Mouse (Mus musculus) bone marrow, adult 2 months (tissue): ENCODE measurements around the gene 4931428L18Rik. TPM values are rescaled to one million over a fixed set of nuclear protein-coding genes. Genes with fewer than 3 reads are reported as not detected.

ENCODE experiments used
- H3K27ac ChIP-seq: fragments of 200-500 bp; 2 replicates; pipeline ENCODE4 v1.5.1; 2012; ENCODE audit warnings: low read depth, mild to moderate bottlenecking, control low read depth, inconsistent platforms, low read length; ENCODE audit not compliant: control insufficient read depth, poor library complexity, insufficient read depth
- H3K4me1 ChIP-seq: fragments of 200-500 bp; 2 replicates; pipeline ENCODE4 v1.6.1; 2011; ENCODE audit warnings: low read length; ENCODE audit not compliant: control insufficient read depth, insufficient read depth
- H3K4me3 ChIP-seq: fragments of 200-500 bp; replicated peaks from 2 replicates; pipeline ENCODE3; 2011; ENCODE audit warnings: mild to moderate bottlenecking, low read depth, low read length, control low read depth; ENCODE audit not compliant: control insufficient read depth
- CTCF ChIP-seq: fragments of 200-500 bp; IDR thresholded peaks from 2 replicates; pipeline ENCODE4 v1.5.1; 2011; ENCODE audit warnings: low read length, control low read depth; ENCODE audit not compliant: control insufficient read depth, insufficient read depth
- POLR2A ChIP-seq: fragments of 200-500 bp; IDR thresholded peaks from 2 replicates; pipeline ENCODE4 v1.6.1; 2011; ENCODE audit warnings: low read depth, mild to moderate bottlenecking, control low read depth, low read length, borderline replicate concordance; ENCODE audit not compliant: control insufficient read depth
- WGBS: fragments of 180-500 bp; shearing (Covaris S2); methylation state at CpG from one replicate; pipeline ENCODE4 v1.1.7; 2018; 5-methylcytosine and 5-hydroxymethylcytosine counted together
- polyA plus RNA-seq: library from polyadenylated mRNA; stranded (reverse); fragments of >200 nt; gene quantifications from 2 replicates; pipeline ENCODE4 v1.2.4, GENCODE M21; 2011; ENCODE audit warnings: low replicate concordance; ENCODE audit not compliant: missing spikeins, insufficient read depth, insufficient read length

4931428L18Rik gene
- polyA plus RNA-seq, 1 experiment: not detected

DNA sequence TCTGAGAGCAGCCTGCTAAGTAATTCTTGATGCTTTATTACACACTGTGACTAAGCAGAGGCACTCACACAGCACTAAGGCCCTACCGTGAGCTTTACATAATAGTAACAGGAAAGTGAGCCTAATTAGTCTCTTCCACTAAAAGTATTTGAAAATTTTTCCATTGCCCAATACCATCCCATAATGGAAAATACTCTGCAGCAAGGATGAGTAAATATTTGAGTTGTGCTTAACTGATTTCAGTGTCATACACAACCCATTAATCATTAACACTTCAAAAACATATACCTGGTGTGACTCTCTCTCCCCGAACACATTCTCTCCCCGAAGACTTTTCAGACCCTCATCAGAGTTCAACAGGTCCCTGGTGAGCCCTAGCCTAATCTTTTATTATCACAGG is 127.7 kb downstream of the 4931428L18Rik start:
- H3K27ac ChIP-seq: no peak overlapping the region
- WGBS: 77% methylated on average over 3 of the region's 3 CpGs
- no peak for TF ChIP-seq POLR2A
- TF ChIP-seq CTCF: no peak
- H3K4me1 ChIP-seq: no peaks in the 10 kb centered on the region
- H3K4me3 ChIP-seq: no peak overlapping the region

GRCm38 (mm10) chr1:31093939-31094338 is 128.5 kb downstream of the 4931428L18Rik start:
- H3K4me1 ChIP-seq: no peaks in the 10 kb centered on the region
- no peak overlapping the region for H3K27ac ChIP-seq
- TF ChIP-seq CTCF: no peak
- no peak for TF ChIP-seq POLR2A
- 84% methylated on average over 1 of the region's 1 CpGs for WGBS
- no peak overlapping the region for H3K4me3 ChIP-seq

- TF ChIP-seq CTCF: no peak
- TF ChIP-seq POLR2A: no peak
- Histone ChIP-seq H3K4me1 (no peaks in the 10 kb centered on the region), H3K27ac (no peak overlapping the region), H3K4me3 (no peak overlapping the region)
- 87% methylated on average over 4 of the region's 4 CpGs for WGBS
These were observed 133.8 kb downstream of the 4931428L18Rik start for GRCm38 (mm10) chr1:31088686-31089085.

GRCm38 (mm10) chr1:31072523-31073370 is 149.7 kb downstream of the 4931428L18Rik start:
- 73% methylated on average over 6 of the region's 6 CpGs for WGBS
- TF ChIP-seq POLR2A (no peak), CTCF (no peak)
- Histone ChIP-seq H3K27ac (no peak overlapping the region), H3K4me1 (no peaks in the 10 kb centered on the region), H3K4me3 (no peak overlapping the region)

DNA sequence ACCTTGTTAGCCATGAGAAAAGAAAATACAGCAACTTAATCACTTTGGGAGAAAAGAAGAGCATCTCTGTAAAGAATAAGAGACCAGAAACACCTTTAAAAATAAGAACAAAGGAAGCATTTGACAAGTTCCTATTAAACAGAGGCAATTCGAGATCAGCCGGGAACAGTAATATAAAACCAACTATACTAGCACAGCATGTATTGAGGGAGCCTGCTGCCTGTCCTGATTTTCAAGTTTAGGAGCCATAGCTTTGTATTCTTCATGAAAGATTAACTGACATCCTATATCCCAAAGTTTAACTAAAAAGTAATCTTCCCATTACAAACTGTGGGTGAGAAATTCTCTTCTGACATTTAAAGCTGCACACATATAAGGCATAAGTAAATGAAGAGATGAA is 151.3 kb downstream of the 4931428L18Rik start:
- no peaks in the 10 kb centered on the region for H3K4me1 ChIP-seq
- TF ChIP-seq CTCF (no peak), POLR2A (no peak)
- H3K4me3 ChIP-seq: no peak overlapping the region
- no peak overlapping the region for H3K27ac ChIP-seq
- whole genome bisulfite sequencing: 82% methylated on average over 2 of the region's 2 CpGs

- no peak overlapping the region for H3K4me3 ChIP-seq
- WGBS: 83% methylated on average over 12 of the region's 12 CpGs
- H3K27ac ChIP-seq: no peak overlapping the region
- no peak for TF ChIP-seq POLR2A
- no peak for TF ChIP-seq CTCF
- H3K4me1 ChIP-seq: no peaks in the 10 kb centered on the region
These were observed 157.4 kb downstream of the 4931428L18Rik start for GRCm38 (mm10) chr1:31064817-31065740.

DNA sequence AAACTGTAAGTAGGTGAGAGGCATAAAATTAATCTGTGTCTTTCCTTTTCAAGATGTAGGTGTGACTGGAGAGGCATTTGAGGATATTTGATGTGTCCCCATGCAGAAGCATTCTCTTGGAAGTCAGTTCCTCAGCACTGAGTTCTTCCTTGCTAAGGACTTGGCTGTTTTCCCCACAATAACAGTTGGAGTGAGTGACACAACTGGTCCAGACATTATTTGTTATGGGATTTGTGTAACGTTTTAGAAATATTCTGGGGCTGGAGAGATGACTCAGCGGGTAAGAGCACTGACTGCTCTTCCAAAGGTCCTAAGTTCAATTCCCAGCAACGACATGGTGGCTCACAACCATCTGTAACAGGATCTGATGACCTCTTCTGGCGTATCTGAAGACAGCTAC is 162.7 kb downstream of the 4931428L18Rik start:
- H3K4me1 ChIP-seq: no peaks in the 10 kb centered on the region
- no peak for TF ChIP-seq POLR2A
- 66% methylated on average over 4 of the region's 4 CpGs for WGBS
- H3K27ac ChIP-seq: no peak overlapping the region
- H3K4me3 ChIP-seq: no peak overlapping the region

GRCm38 (mm10) chr1:31058861-31059351 is 163.6 kb downstream of the 4931428L18Rik start:
- WGBS: 67% methylated on average over 2 of the region's 2 CpGs
- no peaks in the 10 kb centered on the region for H3K4me1 ChIP-seq
- H3K4me3 ChIP-seq: no peak overlapping the region
- TF ChIP-seq POLR2A (no peak), CTCF (no peak)
- H3K27ac ChIP-seq: no peak overlapping the region
